Mouse (Mus musculus) heart, adult 2 months (tissue): Measurements from ENCODE around the gene Ccl28. TPM values are rescaled to one million over a fixed set of nuclear protein-coding genes. Genes with fewer than 3 reads are reported as not detected.
A peak's percentile ranks its signal among the peaks of the same experiment; 100 is the strongest.
"Not testable (repeated sequence)": the region's sequence is repeated elsewhere in the genome, so short reads cannot be mapped to it uniquely, and the experiment has no call there.

Experiments
- DNase-seq, 2 experiments: peaks; one replicate each; pipeline ENCODE4 v3.0.0; 2021
- H3K27ac ChIP-seq: fragments of 200-600 bp; 2 replicates; pipeline ENCODE4 v1.8.1; 2022
- H3K27me3 ChIP-seq: fragments of 200-500 bp; 2 replicates; pipeline ENCODE4 v1.6.1; 2012; ENCODE audit warnings: mild to moderate bottlenecking, low read length, inconsistent platforms, mixed read lengths; ENCODE audit not compliant: control insufficient read depth, insufficient read depth
- H3K36me3 ChIP-seq: fragments of 200-500 bp; 2 replicates; pipeline ENCODE4 v1.6.1; 2012; ENCODE audit warnings: low read length, inconsistent platforms; ENCODE audit not compliant: control insufficient read depth, insufficient read depth
- H3K4me1 ChIP-seq: fragments of 200-500 bp; 2 replicates; pipeline ENCODE4 v1.6.1; 2011; ENCODE audit warnings: low read length; ENCODE audit not compliant: control insufficient read depth, insufficient read depth
- H3K4me3 ChIP-seq: fragments of 200-600 bp; 2 replicates; pipeline ENCODE4 v1.8.1; 2022
- H3K79me2 ChIP-seq: fragments of 200-500 bp; replicated peaks from 2 replicates; pipeline ENCODE4 v1.6.1; 2012; ENCODE audit warnings: mild to moderate bottlenecking, inconsistent platforms, low read length, moderate library complexity, mixed read lengths; ENCODE audit not compliant: control insufficient read depth, insufficient read depth
- H3K9ac ChIP-seq: fragments of 200-500 bp; 2 replicates; pipeline ENCODE4 v1.6.1; 2012; ENCODE audit warnings: low read depth, mild to moderate bottlenecking, control low read depth, inconsistent platforms, low read length, mixed read lengths
- CTCF ChIP-seq: fragments of 200-600 bp; IDR thresholded peaks from 2 replicates; pipeline ENCODE4 v1.8.1; 2022; ENCODE audit warnings: antibody characterized with exemption, mild to moderate bottlenecking, moderate library complexity
- EP300 ChIP-seq: fragments of 200-500 bp; IDR thresholded peaks from 2 replicates; pipeline ENCODE4 v1.6.1; 2011; ENCODE audit warnings: low read depth, low read length, control low read depth; ENCODE audit not compliant: insufficient read depth
- POLR2A ChIP-seq: fragments of 200-500 bp; IDR thresholded peaks from 2 replicates; pipeline ENCODE4 v1.6.1; 2011; ENCODE audit warnings: mild to moderate bottlenecking, low read depth, low read length, control low read depth; ENCODE audit not compliant: insufficient read depth
- WGBS: fragments of 180-500 bp; shearing (Covaris S2); methylation state at CpG from one replicate; pipeline ENCODE4 v1.1.7; 2018; 5-methylcytosine and 5-hydroxymethylcytosine counted together
- intact Hi-C: fragments of 180-260 bp; cut with DNase I; formaldehyde crosslinking; loops from one replicate; pipeline ENCODE4 v1.15.1; 2025
- polyA plus RNA-seq: library from polyadenylated mRNA; depleted of rRNA; stranded (reverse); fragments of >200 nt; gene quantifications from 2 replicates; pipeline ENCODE4 v1.2.3, GENCODE M21; 2012
- total RNA-seq, 2 experiments: library from RNA; stranded (reverse); gene quantifications; 2 replicates each; pipeline ENCODE4 v1.2.3; 2021

Gene Ccl28
- total and polyA plus RNA-seq, 3 experiments = not detected

DNA sequence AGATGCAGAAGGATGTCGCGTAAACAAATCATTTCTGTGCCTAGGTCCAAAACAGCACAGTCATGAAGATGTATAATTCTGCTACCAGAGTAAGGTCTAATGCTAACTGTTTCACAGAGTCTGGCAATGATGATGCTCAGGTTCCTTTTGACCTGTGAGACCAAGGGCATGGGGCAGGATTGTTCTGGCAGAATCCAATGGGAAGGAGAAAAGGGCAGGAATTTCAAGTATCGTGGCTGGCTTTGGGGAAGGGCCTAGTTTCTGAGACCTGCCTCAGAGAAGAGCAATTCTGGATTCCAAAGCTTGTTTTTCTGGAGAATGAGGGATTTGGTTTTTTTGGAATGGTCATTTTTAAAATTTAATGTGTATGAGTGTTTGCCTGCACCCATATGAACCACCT lies 4.8 kb upstream of the Ccl28 start:
- TF ChIP-seq CTCF (no peak), POLR2A (no peak)
- 95% methylated on average over 3 of the region's 3 CpGs for WGBS
- H3K4me3 ChIP-seq = no peak overlapping the region

DNA sequence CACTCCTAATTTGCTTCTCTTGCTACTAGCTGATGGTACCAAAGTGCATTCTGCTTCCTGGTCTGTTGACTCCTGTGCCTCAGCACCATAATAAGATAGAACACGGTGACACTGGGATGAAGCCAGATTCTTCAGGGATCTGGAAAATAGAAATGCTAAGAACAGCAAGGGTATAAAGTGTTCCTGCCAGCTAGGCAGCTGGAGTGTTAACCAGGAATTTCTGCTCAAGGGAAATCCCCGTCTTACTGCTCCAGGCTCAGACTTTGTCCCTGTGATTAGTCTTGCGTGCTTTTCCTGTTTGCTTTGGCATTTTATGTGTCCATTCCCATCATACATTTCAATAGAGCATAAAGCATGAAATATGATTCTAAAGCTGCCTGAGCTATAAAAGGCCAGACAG lies 3.9 kb upstream of the Ccl28 start:
- Histone ChIP-seq H3K4me3 (no peak overlapping the region), H3K27ac (no peak overlapping the region), H3K27me3 (no peaks in the 10 kb centered on the region), H3K36me3 (no peaks in the 10 kb centered on the region), H3K4me1 (no peaks in the 10 kb centered on the region), H3K79me2 (no peaks in the 10 kb centered on the region), H3K9ac (no peak overlapping the region)
- DNase-seq = no peak
- intact Hi-C loops = no loop called here
- 57% methylated on average over 3 of the region's 3 CpGs for WGBS
- TF ChIP-seq CTCF (no peak), EP300 (no peak), POLR2A (no peak)

More for the DNA sequence above, 4.8 kb upstream of the Ccl28 start:
- no peak overlapping the region for H3K9ac ChIP-seq
- no peaks in the 10 kb centered on the region for H3K79me2 ChIP-seq
- H3K27me3 ChIP-seq = no peaks in the 10 kb centered on the region
- H3K27ac ChIP-seq = no peak overlapping the region
- DNase-seq = no peak
- intact Hi-C loops = no loop called here
- no peaks in the 10 kb centered on the region for H3K36me3 ChIP-seq
- no peaks in the 10 kb centered on the region for H3K4me1 ChIP-seq

DNA sequence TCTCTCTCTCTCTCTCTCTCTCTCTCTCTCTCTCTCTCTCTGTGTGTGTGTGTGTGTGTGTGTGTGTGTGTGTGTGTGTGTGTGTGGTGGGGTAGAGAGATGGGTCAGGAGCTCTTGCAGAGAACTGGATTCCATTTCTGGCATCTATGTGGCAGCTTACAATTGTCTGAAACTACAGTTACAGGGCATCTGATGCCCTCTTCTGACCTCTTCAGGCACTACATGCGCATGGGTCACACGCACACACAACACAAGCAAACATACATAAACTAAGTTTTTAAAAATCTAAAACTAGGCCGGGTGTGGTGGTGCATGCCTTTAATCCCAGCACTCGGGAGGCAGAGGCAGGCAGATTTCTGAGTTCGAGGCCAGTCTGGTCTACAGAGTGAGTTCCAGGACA lies 2.3 kb downstream of the Ccl28 start:
- H3K9ac ChIP-seq, H3K36me3 ChIP-seq, H3K27ac ChIP-seq, H3K27me3 ChIP-seq, H3K4me1 ChIP-seq, H3K4me3 ChIP-seq, H3K79me2 ChIP-seq, intact Hi-C loops: not testable (repeated sequence)
- WGBS = 68% methylated on average over 5 of the region's 5 CpGs
- peak; percentile 66 for TF ChIP-seq CTCF
- peak in 1 of 2 experiments; percentile 33 for DNase-seq

DNA sequence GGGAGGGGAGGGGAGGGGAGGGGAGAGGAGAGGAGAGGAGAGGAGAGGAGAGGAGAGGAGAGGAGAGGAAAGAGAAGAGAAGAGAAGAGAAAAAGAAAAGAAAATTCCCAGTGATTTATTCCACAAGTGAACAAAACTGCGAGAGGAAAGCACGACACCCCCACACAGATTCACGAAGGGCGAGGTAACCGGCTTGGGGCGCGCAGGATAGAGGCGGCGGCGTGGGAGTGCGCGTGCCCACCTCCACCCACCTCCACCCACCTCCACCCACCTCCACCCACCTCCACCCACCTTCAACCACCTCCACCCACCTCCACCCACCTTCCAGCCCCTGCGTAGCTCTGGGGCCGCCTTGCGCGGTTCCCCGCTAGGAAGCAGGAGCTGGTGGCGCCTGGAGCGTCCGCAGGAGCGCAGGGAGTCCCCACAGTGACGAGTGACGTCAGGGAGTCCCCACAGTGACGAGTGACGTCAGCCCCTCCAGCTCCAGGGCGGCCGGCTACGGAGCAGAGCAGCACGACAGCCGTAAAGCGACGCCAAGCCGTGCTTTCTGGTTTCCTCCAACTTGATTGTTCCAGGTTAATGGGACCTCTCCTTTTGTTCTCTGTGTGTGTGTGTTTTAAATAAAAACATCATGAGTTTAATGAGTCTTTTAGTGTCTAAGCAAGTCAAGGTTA lies 8.0 kb downstream of the Ccl28 start:
- peak overlapping the region; percentile 57 for H3K4me3 ChIP-seq
- no peaks in the 10 kb centered on the region for H3K79me2 ChIP-seq
- H3K4me1 ChIP-seq = no peaks in the 10 kb centered on the region
- 10% methylated on average over 33 of the region's 33 CpGs for WGBS
- intact Hi-C loops = no loop called here
- TF ChIP-seq CTCF (no peak), POLR2A (peak; percentile 24; the same call in 1 of the 2 replicates)
- H3K36me3 ChIP-seq = no peaks in the 10 kb centered on the region
- no peaks in the 10 kb centered on the region for H3K27me3 ChIP-seq
- H3K27ac ChIP-seq = peak overlapping the region; percentile 57
- H3K9ac ChIP-seq = peak overlapping the region; percentile 54
- DNase-seq = peak; percentile 81 to 82

DNA sequence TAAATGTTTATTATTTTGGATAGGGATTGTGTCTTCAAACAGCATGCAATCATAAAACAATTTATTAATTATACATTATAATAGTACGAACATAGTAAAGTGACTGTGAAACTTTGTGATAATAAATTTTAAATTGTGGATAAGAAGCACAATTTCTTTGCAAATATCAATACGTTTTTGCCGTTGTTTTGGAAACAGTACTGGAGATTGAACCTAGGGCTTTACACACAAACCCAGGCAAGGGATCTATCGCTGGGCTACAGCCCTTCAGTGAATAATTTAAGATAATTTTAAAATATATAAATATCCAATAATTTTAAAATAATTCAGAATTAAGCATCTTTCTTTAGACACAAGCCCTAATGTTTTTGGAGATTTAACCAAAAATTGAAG lies 8.5 kb downstream of the Ccl28 start:
- H3K79me2 ChIP-seq = no peaks in the 10 kb centered on the region
- WGBS = 85% methylated on average over 4 of the region's 4 CpGs
- H3K27me3 ChIP-seq = no peaks in the 10 kb centered on the region
- intact Hi-C loops = no loop called here
- H3K9ac ChIP-seq = no peak overlapping the region
- no peak overlapping the region for H3K27ac ChIP-seq
- H3K36me3 ChIP-seq = no peaks in the 10 kb centered on the region
- peak overlapping the region; percentile 57 for H3K4me3 ChIP-seq
- DNase-seq = no peak
- TF ChIP-seq CTCF = no peak
- TF ChIP-seq EP300 = no peak
- TF ChIP-seq POLR2A = no peak
- no peaks in the 10 kb centered on the region for H3K4me1 ChIP-seq

DNA sequence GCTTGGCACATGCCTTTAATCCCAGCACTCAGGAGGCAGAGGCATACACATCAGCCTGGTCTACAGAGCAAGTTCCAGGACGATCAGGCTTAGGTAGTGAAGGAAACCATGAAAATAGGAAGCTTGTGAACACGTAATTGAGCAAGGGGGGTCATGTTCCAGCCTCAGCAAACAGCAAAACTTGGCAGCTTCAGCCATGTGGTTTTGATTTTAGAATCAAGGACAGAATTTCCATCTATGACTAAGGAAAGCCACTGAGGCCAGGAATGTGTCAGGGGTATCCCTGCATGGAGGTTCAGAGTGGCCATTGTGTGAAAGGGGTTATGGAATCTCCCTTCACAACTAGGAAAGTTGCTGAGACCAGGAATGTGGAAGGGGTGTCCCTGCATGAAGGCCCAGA lies 11.9 kb downstream of the Ccl28 start:
- no peak for TF ChIP-seq EP300
- no peak for TF ChIP-seq CTCF
- TF ChIP-seq POLR2A = no peak
- WGBS = 56% methylated on average over 2 of the region's 2 CpGs
- Histone ChIP-seq H3K4me3 (no peak overlapping the region), H3K36me3 (no peaks in the 10 kb centered on the region), H3K9ac (no peak overlapping the region), H3K27me3 (no peaks in the 10 kb centered on the region), H3K27ac (no peak overlapping the region), H3K79me2 (no peaks in the 10 kb centered on the region), H3K4me1 (no peaks in the 10 kb centered on the region)
- intact Hi-C loops = no loop called here
- no peak for DNase-seq
